Mouse (Mus musculus): ENCODE measurements around the gene Sec14l1.

GRCm38 (mm10) chr11:117098784-117099183 is 16.2 kb upstream of the Sec14l1 start:
- TF ChIP-seq EP300 (IDR thresholded peaks at IDR 0.05; ENCODE audit: low read depth) (no peak), CTCF (IDR thresholded peaks at IDR 0.05; ENCODE audit: low read depth) (no peak)

All from liver, postnatal 0 days (tissue).